Mouse (Mus musculus) mouse trophoblast stem cell (cell line): ENCODE data around the gene Saa2.
"Not testable (repeated sequence)": the region's sequence is repeated elsewhere in the genome, so short reads cannot be mapped to it uniquely, and the experiment has no call there.

Source experiments
- in situ Hi-C, 2 experiments: fragments of 300-500 bp; cut with MseI, MboI; formaldehyde crosslinking; loops; 2 replicates in 1 of 2; 3 replicates in 1 of 2; pipeline ENCODE4 v1.15.1; 2025

Gene Saa2

GRCm38 (mm10) chr7:46751490-46751889 lies at the start of gene Saa2:
Gene Saa2 (plus strand): TSS chr7:46751790.
- in situ Hi-C loops: no loop called here

- in situ Hi-C loops: loop anchor here in 1 of 2 experiments (5.0 kb wide), 1 partner anchor 62 kb away; no protein-coding TSS in a partner anchor
Observed at GRCm38 (mm10) chr7:46710390-46710844, 41.2 kb upstream of the Saa2 start, which contains the start of gene Saal1. Gene Saal1 (minus strand): TSS chr7:46710680.

GRCm38 (mm10) chr7:46712250-46712649 lies 39.3 kb upstream of the Saa2 start:
- in situ Hi-C loops: loop anchor here in 1 of 2 experiments (5.0 kb wide), 1 partner anchor 60 kb away; no protein-coding TSS in a partner anchor

- in situ Hi-C loops: loop anchor here in 1 of 2 experiments (5.0 kb wide), 1 partner anchor 58 kb away; no protein-coding TSS in a partner anchor
Observed at GRCm38 (mm10) chr7:46714518-46714917, 37.1 kb upstream of the Saa2 start.

- in situ Hi-C loops: no loop called here
Observed at GRCm38 (mm10) chr7:46715600-46715999, 36.0 kb upstream of the Saa2 start, which contains the start of gene Saa3. Gene Saa3 (minus strand): TSS chr7:46715700.

- in situ Hi-C loops: no loop called here
Observed at GRCm38 (mm10) chr7:46716897-46717296, 34.7 kb upstream of the Saa2 start.

GRCm38 (mm10) chr7:46718591-46719270 lies 32.9 kb upstream of the Saa2 start:
- in situ Hi-C loops: no loop called here

- in situ Hi-C loops: no loop called here
Observed at GRCm38 (mm10) chr7:46719526-46719925, 32.1 kb upstream of the Saa2 start.

- in situ Hi-C loops: no loop called here
Observed at GRCm38 (mm10) chr7:46720460-46720859, 31.1 kb upstream of the Saa2 start.

- in situ Hi-C loops: no loop called here
Observed at GRCm38 (mm10) chr7:46723354-46723753, 28.2 kb upstream of the Saa2 start.

GRCm38 (mm10) chr7:46723849-46724248 lies 27.7 kb upstream of the Saa2 start:
- in situ Hi-C loops: no loop called here

GRCm38 (mm10) chr7:46724396-46724795 lies 27.2 kb upstream of the Saa2 start:
- in situ Hi-C loops: no loop called here

GRCm38 (mm10) chr7:46727584-46727983 lies 24.0 kb upstream of the Saa2 start:
- in situ Hi-C loops: no loop called here

- in situ Hi-C loops: no loop called here
Observed at GRCm38 (mm10) chr7:46732458-46732857, 19.1 kb upstream of the Saa2 start, which contains the start of gene Saa4. Gene Saa4 (minus strand): TSS chr7:46732603.

- in situ Hi-C loops: no loop called here
Observed at GRCm38 (mm10) chr7:46734983-46735382, 16.6 kb upstream of the Saa2 start.

GRCm38 (mm10) chr7:46738561-46739460 lies 12.8 kb upstream of the Saa2 start:
- in situ Hi-C loops: no loop called here

- in situ Hi-C loops: not testable (repeated sequence)
Observed at GRCm38 (mm10) chr7:46740041-46740440, 11.5 kb upstream of the Saa2 start.

- in situ Hi-C loops: not testable (repeated sequence)
Observed at GRCm38 (mm10) chr7:46742880-46743279, 8.7 kb upstream of the Saa2 start, which contains the start of gene Saa1. Gene Saa1 (minus strand): TSS chr7:46742980.

GRCm38 (mm10) chr7:46745816-46746215 lies 5.8 kb upstream of the Saa2 start:
- in situ Hi-C loops: no loop called here

GRCm38 (mm10) chr7:46746381-46746780 lies 5.2 kb upstream of the Saa2 start:
- in situ Hi-C loops: no loop called here

GRCm38 (mm10) chr7:46748459-46748858 lies 3.1 kb upstream of the Saa2 start:
- in situ Hi-C loops: no loop called here
